Mouse (Mus musculus): Measurements from ENCODE around the gene Nrl.

Nrl gene

GRCm38 (mm10) chr14:55536116-55536745 lies 11.4 kb upstream of the Nrl start:
- peak in 1 of 2 experiments; percentile 18 for DNase-seq (ENCODE audit: low read depth in 1 of 2, low spot score in 2 of 2)

GRCm38 (mm10) chr14:55527940-55528339 lies 3.2 kb upstream of the Nrl start:
- no peak for DNase-seq (ENCODE audit: low read depth in 1 of 2, low spot score in 2 of 2)

GRCm38 (mm10) chr14:55526674-55527073 lies 1.9 kb upstream of the Nrl start:
- DNase-seq (ENCODE audit: low read depth in 1 of 2, low spot score in 2 of 2), result no peak

GRCm38 (mm10) chr14:55524062-55524461 lies 719 bp downstream of the Nrl start:
- DNase-seq (ENCODE audit: low read depth in 1 of 2, low spot score in 2 of 2), result no peak

GRCm38 (mm10) chr14:55520451-55521361 lies 4.1 kb downstream of the Nrl start:
- DNase-seq (ENCODE audit: low read depth in 1 of 2, low spot score in 2 of 2), result no peak

- DNase-seq (ENCODE audit: low read depth in 1 of 2, low spot score in 2 of 2), result no peak
Observed at GRCm38 (mm10) chr14:55519604-55520003, 5.2 kb downstream of the Nrl start.

GRCm38 (mm10) chr14:55518897-55519296 lies 5.9 kb downstream of the Nrl start:
- no peak for DNase-seq (ENCODE audit: low read depth in 1 of 2, low spot score in 2 of 2)

GRCm38 (mm10) chr14:55515846-55516245 lies 8.9 kb downstream of the Nrl start:
- no peak for DNase-seq (ENCODE audit: low read depth in 1 of 2, low spot score in 2 of 2)

GRCm38 (mm10) chr14:55513927-55514326 lies 10.9 kb downstream of the Nrl start:
- DNase-seq (ENCODE audit: low read depth in 1 of 2, low spot score in 2 of 2), result no peak

- no peak for DNase-seq (ENCODE audit: low read depth in 1 of 2, low spot score in 2 of 2)
Observed at GRCm38 (mm10) chr14:55511037-55511436, 13.7 kb downstream of the Nrl start.

- DNase-seq (ENCODE audit: low read depth in 1 of 2, low spot score in 2 of 2), result no peak
Observed at GRCm38 (mm10) chr14:55510125-55510731, 14.6 kb downstream of the Nrl start, which contains the start of gene Cpne6. TSS of gene Cpne6 (plus strand) at chr14:55510445.

- no peak for DNase-seq (ENCODE audit: low read depth in 1 of 2, low spot score in 2 of 2)
Observed at GRCm38 (mm10) chr14:55509540-55509939, 15.2 kb downstream of the Nrl start.

GRCm38 (mm10) chr14:55507801-55508200 lies 17.0 kb downstream of the Nrl start:
- DNase-seq (ENCODE audit: low read depth in 1 of 2, low spot score in 2 of 2), result no peak

- no peak for DNase-seq (ENCODE audit: low read depth in 1 of 2, low spot score in 2 of 2)
Observed at GRCm38 (mm10) chr14:55505612-55506011, 19.2 kb downstream of the Nrl start.

- peak; percentile 82 to 89 for DNase-seq (ENCODE audit: low read depth in 1 of 2, low spot score in 2 of 2)
Observed at GRCm38 (mm10) chr14:55497449-55497821, 27.3 kb downstream of the Nrl start.

GRCm38 (mm10) chr14:55496761-55497448 lies 27.9 kb downstream of the Nrl start:
- no peak for DNase-seq (ENCODE audit: low read depth in 1 of 2, low spot score in 2 of 2)

GRCm38 (mm10) chr14:55495509-55496240 lies 29.1 kb downstream of the Nrl start:
- DNase-seq (ENCODE audit: low read depth in 1 of 2, low spot score in 2 of 2), result no peak

GRCm38 (mm10) chr14:55492103-55492502 lies 32.7 kb downstream of the Nrl start:
- no peak for DNase-seq (ENCODE audit: low read depth in 1 of 2, low spot score in 2 of 2)

- DNase-seq (ENCODE audit: low read depth in 1 of 2, low spot score in 2 of 2), result no peak
Observed at GRCm38 (mm10) chr14:55491291-55491833, 33.4 kb downstream of the Nrl start.

Measured in monocyte, adult 2 months (primary cell).